Mouse (Mus musculus): Measurements from ENCODE around the gene Tmem63a.

GRCm38 (mm10) chr1:180934467-180935419 lies 7.4 kb upstream of the Tmem63a start, which contains the start of gene Lefty1:
- TF ChIP-seq MAX (IDR thresholded peaks at IDR 0.05) = no peak
- TF ChIP-seq CTCF (IDR thresholded peaks at IDR 0.05; ENCODE audit: control insufficient read depth, insufficient read depth, insufficient read length) = no peak
- TF ChIP-seq CEBPB (IDR thresholded peaks at IDR 0.05; ENCODE audit: low read depth) = no peak
- no peak for TF ChIP-seq MYOG (IDR thresholded peaks at IDR 0.05; ENCODE audit: control insufficient read depth, extremely low read depth, insufficient read length)
- peak; percentile 8 for TF ChIP-seq MYOD1 (IDR thresholded peaks at IDR 0.05; ENCODE audit: control insufficient read depth, insufficient read length, low read depth)
- no peak for TF ChIP-seq FOSL1 (IDR thresholded peaks at IDR 0.05; ENCODE audit: insufficient read depth, low read length, poor library complexity, severe bottlenecking)

All from C2C12 (cell line).